Mouse (Mus musculus) cortical plate, adult 2 months (tissue): ENCODE measurements around the gene Slc12a9. TPM values are rescaled to one million over a fixed set of nuclear protein-coding genes. Genes with fewer than 3 reads are reported as not detected.

ENCODE experiments used
- H3K27ac ChIP-seq: fragments of 200-500 bp; 2 replicates; pipeline ENCODE4 v1.5.1; 2012; ENCODE audit warnings: low read length, control low read depth, inconsistent platforms; ENCODE audit not compliant: insufficient read depth
- H3K4me1 ChIP-seq: fragments of 200-500 bp; 2 replicates; pipeline ENCODE4 v1.6.1; 2011; ENCODE audit warnings: low read length; ENCODE audit not compliant: control insufficient read depth, insufficient read depth
- H3K4me3 ChIP-seq: fragments of 200-500 bp; 2 replicates; pipeline ENCODE4 v1.5.1; 2011; ENCODE audit warnings: mild to moderate bottlenecking, low read length, control low read depth; ENCODE audit not compliant: insufficient read depth
- CTCF ChIP-seq: fragments of 200-500 bp; IDR thresholded peaks from 2 replicates; pipeline ENCODE4 v1.5.1; 2011; ENCODE audit warnings: mild to moderate bottlenecking, control low read depth, low read length; ENCODE audit not compliant: insufficient read depth; ENCODE audit errors: extremely low read depth
- POLR2A ChIP-seq: fragments of 200-500 bp; IDR thresholded peaks from 2 replicates; pipeline ENCODE4 v1.6.1; 2011; ENCODE audit warnings: mild to moderate bottlenecking, low read length, control low read depth; ENCODE audit not compliant: insufficient read depth; ENCODE audit errors: extremely low read depth
- polyA plus RNA-seq: library from polyadenylated mRNA; depleted of rRNA; stranded (reverse); fragments of >200 nt; gene quantifications from 2 replicates; pipeline ENCODE4 v1.2.3, GENCODE M21; 2012

Slc12a9 gene
- polyA plus RNA-seq, 1 experiment = 34.0 TPM

GRCm38 (mm10) chr5:137338256-137338655, 4.9 kb upstream of the Slc12a9 start:
- H3K4me1 ChIP-seq = no peaks in the 10 kb centered on the region
- peak overlapping the region; percentile 61 for H3K4me3 ChIP-seq
- TF ChIP-seq CTCF (no peak), POLR2A (peak; percentile 73)
- peak overlapping the region; percentile 14; the same call in 1 of the 2 replicates for H3K27ac ChIP-seq

GRCm38 (mm10) chr5:137337190-137337589, 3.8 kb upstream of the Slc12a9 start:
- Histone ChIP-seq H3K27ac (no peak overlapping the region), H3K4me1 (peaks cover 2% of the 10 kb centered on the region; the same call in 1 of the 2 replicates), H3K4me3 (no peak overlapping the region)
- TF ChIP-seq POLR2A = no peak
- TF ChIP-seq CTCF = no peak

DNA sequence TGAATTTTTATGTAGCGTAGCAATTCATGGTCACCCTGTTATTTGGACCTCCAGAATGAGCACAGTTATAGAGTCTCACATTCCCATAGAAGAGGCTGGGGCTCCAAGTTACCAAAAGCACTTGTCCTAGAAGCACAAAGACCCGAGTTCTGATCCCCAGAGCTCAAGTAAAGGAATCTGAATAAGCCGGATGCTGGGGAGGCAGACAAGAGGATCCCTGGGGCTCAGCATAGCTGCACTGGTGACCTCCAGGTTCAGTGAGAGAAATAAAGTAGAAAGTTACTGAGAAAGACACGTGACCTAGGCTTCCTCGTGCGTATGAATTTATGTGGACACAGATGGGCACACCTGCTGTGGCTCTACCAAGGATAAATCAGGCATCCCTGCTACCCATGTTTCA, 1.7 kb upstream of the Slc12a9 start:
- Histone ChIP-seq H3K27ac (no peak overlapping the region), H3K4me1 (peaks cover 2% of the 10 kb centered on the region; the same call in 1 of the 2 replicates), H3K4me3 (no peak overlapping the region)
- TF ChIP-seq POLR2A = no peak
- no peak for TF ChIP-seq CTCF

DNA sequence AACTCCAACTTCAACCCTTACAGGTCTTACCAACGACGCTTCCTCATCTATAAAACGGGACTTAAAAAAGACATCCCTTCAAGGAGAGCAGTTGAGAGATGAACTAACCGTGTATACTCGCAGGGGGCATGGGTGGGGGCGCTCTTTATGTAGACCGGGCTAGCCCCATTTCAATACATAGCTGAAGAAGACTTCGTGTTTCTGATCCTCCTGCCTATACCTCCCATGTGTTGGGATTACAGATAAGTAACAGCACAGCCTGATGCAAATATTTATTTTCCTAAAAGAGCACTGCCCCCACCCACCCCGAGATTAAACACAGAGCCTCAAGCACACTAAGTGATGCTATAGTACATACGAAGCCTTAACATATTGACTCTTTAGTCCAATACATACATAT, 920 bp upstream of the Slc12a9 start:
- TF ChIP-seq CTCF (no peak), POLR2A (no peak)
- Histone ChIP-seq H3K27ac (no peak overlapping the region), H3K4me1 (peaks cover 2% of the 10 kb centered on the region; the same call in 1 of the 2 replicates), H3K4me3 (peak overlapping the region; percentile 47; the same call in 1 of the 2 replicates)

GRCm38 (mm10) chr5:137332857-137333511, 413 bp downstream of the Slc12a9 start:
- peaks cover 2% of the 10 kb centered on the region; the same call in 1 of the 2 replicates for H3K4me1 ChIP-seq
- peak overlapping the region; percentile 47 for H3K4me3 ChIP-seq
- H3K27ac ChIP-seq = no peak overlapping the region
- TF ChIP-seq POLR2A = no peak

DNA sequence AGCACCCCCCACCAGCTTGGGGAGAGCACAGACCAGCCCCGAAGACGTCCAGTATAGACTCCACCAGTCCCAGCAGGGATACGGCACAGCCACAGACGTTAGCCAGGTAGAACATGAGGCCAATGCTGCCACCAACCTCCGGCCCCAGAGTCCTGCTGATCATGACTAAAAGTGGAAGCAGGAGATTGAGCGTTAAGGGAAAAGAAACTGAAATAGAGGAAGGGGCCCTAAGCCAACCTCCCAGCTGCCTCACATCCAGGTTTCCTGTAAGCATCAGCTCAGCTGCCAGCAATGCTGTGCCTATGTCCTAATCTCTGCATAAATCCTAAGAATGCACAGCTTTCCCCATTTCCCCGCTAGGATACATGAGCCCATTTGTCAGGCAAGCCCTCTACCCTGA, 2.5 kb downstream of the Slc12a9 start:
- H3K4me3 ChIP-seq = no peak overlapping the region
- peaks cover 2% of the 10 kb centered on the region; the same call in 1 of the 2 replicates for H3K4me1 ChIP-seq
- TF ChIP-seq POLR2A (no peak), CTCF (no peak)
- no peak overlapping the region for H3K27ac ChIP-seq

GRCm38 (mm10) chr5:137320996-137321395, 12.4 kb downstream of the Slc12a9 start:
- TF ChIP-seq CTCF (no peak), POLR2A (no peak)
- H3K4me3 ChIP-seq = no peak overlapping the region
- no peaks in the 10 kb centered on the region for H3K4me1 ChIP-seq
- no peak overlapping the region for H3K27ac ChIP-seq

DNA sequence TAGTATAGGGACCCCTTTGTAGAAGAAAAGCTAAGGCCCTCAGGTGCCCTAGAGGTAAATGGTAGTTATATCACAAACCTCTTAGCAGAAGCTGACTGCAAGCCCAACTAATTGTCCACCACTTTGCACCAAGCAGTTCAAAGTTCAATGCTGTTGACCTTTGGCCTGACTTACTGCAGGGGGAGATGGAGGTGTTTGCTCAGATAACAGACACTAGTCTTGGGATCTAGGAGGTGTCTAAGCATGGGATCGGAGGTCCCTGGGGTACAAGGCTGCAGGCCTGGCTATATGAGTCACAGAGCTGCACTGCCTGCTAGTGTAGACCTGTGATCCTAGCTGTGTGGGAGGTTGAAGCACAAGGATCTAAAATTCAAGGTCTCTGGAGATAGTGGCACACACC, 14.8 kb downstream of the Slc12a9 start:
- H3K4me3 ChIP-seq = no peak overlapping the region
- TF ChIP-seq CTCF (no peak), POLR2A (no peak)
- H3K27ac ChIP-seq = no peak overlapping the region

GRCm38 (mm10) chr5:137317361-137317760, 16.0 kb downstream of the Slc12a9 start:
- TF ChIP-seq CTCF (no peak), POLR2A (no peak)
- Histone ChIP-seq H3K4me1 (no peaks in the 10 kb centered on the region), H3K27ac (no peak overlapping the region), H3K4me3 (no peak overlapping the region)

More for the DNA sequence above, 14.8 kb downstream of the Slc12a9 start:
- no peaks in the 10 kb centered on the region for H3K4me1 ChIP-seq

- Histone ChIP-seq H3K4me3 (no peak overlapping the region), H3K4me1 (no peaks in the 10 kb centered on the region), H3K27ac (no peak overlapping the region)
- TF ChIP-seq POLR2A (no peak), CTCF (no peak)
Observed at GRCm38 (mm10) chr5:137315084-137315903, 18.1 kb downstream of the Slc12a9 start.
